Mouse (Mus musculus) left cerebral cortex, postnatal 25 days (tissue): Measurements from ENCODE around the gene S100a11. TPM values are rescaled to one million over a fixed set of nuclear protein-coding genes. Genes with fewer than 3 reads are reported as not detected.

Experiments used
- DNase-seq, 2 experiments: peaks; one replicate each; pipeline ENCODE4 v3.0.0; 2022; ENCODE audit warnings: low spot score in 2 of 2, mixed read lengths in 1 of 2
- intact Hi-C: fragments of 180-260 bp; cut with DNase I; formaldehyde crosslinking; loops from one replicate; pipeline ENCODE4 v1.15.1; 2025
- total RNA-seq, 2 experiments: library from RNA; stranded (reverse); gene quantifications; 2 replicates each; pipeline ENCODE4 v1.2.3; 2021

S100a11 gene
- total RNA-seq, 2 experiments from 2014 or later, result 8.3 to 11.3 TPM

DNA sequence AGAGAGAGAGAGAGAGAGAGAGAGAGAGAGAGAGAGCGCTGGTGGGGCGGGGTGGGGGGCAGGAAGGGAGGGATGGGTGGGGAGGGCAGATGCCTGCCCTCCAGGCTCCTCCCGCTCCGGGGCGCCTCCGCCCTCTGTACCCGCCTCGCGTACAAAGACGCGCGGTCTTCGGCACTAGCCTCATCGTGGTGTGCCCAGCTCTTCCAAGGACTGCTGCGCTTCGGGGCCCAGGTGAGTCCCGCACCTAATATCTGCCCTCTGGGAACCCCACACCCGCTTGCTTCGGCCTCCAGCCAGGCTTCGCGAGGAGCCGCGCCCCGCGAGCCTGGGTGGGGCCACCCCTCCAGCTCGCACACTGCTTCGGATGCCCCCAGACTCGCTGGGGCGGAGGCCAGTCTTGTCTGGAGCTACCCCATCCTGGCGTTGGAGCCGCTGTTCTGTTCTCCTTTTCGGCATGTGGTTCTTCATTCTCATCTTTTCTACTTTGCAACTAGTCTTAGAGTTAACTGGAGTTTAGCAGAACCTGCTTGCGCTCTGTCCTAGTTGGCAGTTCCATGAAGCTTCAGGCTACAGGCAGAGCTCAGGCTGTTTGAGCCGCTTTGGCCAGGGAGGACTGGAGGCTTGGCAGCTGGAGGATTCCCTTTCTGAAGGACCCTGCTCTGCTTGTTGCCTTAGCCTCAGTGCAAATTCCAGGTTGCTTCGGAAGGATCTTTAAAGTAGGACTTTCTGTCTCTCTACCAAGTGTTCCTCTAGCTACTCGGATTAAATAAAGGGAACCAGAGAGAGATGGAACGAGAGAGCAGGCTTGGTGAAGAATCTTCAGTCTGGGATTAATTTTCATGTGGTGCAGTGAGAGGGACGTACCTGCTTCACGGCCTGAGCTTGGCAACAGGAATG lies 34.9 kb downstream of the S100a11 start, which contains the start of gene S100a10:
Gene S100a10 (plus strand): TSS at position 100 of the 897 bp plus-strand sequence.
- intact Hi-C loops, result no loop called here
- peak; percentile 21 for DNase-seq

DNA sequence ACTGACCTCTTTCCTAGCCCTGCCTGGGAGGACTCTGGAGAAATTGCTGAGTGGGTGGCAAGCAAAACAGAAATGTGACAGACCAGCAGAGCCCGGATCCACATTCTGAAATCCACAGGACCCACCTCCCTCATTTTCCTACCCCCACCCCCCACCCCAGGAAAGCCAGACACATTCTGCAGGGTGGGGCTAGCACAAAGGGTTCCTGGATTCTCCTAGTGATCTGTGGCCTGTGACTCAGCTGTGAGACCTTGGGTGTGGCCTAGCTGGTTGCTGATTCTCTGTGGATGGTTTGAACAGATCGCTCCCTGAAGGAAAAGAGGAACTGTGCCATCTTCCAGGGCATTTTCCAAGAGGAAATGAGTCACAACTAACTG lies 35.6 kb downstream of the S100a11 start:
- intact Hi-C loops, result no loop called here
- DNase-seq, result peak in 1 of 2 experiments; percentile 31

DNA sequence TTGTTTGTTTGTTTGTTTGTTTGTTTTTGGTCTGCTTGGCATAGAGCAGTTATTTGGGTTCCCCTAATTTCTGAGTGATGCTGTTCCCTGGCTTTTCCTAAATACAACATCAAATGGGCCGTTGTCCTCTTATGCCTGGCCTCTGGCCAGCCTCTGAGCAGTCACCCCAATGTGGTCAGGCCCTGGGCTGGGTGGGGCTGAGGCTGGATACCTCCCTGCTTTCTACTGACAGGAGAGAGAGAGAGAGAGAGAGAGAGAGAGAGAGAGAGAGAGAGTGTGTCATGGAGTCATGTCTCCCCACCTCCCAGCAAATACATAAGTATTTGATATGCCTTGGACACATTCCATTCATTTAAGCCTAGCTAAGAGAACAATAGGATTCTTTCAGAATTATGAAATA lies 36.3 kb downstream of the S100a11 start:
- no peak for DNase-seq
- intact Hi-C loops, result no loop called here

- no peak for DNase-seq
- intact Hi-C loops, result no loop called here
These were observed 37.2 kb downstream of the S100a11 start for GRCm38 (mm10) chr3:93557471-93557870.

GRCm38 (mm10) chr3:93559961-93560360 lies 39.7 kb downstream of the S100a11 start:
- DNase-seq, result no peak
- intact Hi-C loops, result no loop called here

- intact Hi-C loops, result no loop called here
- no peak for DNase-seq
These were observed 42.1 kb downstream of the S100a11 start for GRCm38 (mm10) chr3:93562372-93562771.

DNA sequence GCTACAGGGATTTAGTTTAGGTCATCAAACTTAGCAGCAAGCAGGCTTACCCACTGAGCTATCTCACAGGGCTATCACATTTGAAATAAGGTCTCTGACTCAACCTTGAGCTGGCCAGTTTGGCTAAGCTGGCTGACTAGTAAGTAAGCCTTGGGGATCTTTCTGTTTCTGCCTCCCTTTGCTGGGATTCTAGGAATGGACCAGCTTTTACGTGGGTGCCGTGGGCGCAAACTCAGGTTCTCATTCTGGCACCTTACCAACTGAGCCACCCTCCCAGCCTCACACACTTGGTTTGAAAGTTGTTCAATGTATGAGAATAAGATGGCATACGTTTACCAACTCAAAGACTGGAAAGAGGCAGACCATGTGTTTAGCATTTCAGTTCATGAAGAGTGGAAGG lies 42.9 kb downstream of the S100a11 start:
- intact Hi-C loops, result no loop called here

DNA sequence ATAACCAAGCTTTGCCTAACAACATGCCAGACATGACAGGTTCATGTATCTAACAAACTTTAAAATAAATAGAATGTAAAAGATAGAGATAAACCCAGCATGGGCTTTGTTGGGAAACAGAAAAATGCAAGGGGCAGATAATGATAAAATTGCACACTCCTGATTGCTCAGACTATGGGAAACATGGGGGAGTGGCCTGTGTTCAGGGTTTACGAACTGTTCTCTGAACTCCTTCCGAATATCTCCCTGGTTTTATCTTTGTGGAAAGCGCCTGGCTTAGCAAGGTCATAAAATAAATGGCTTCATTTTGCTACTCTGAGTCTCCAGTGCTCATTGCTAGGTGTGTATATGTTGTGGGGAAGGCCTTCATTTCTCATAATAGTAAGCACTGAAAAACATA lies 46.6 kb downstream of the S100a11 start:
- intact Hi-C loops, result no loop called here
- DNase-seq, result no peak

More for the DNA sequence above, 42.9 kb downstream of the S100a11 start:
- peak in 1 of 2 experiments; percentile 60 for DNase-seq

- intact Hi-C loops, result no loop called here
- no peak for DNase-seq
These were observed 47.4 kb downstream of the S100a11 start for GRCm38 (mm10) chr3:93567721-93568120.

- intact Hi-C loops, result no loop called here
- DNase-seq, result peak; percentile 26 to 81
These were observed 48.2 kb downstream of the S100a11 start for GRCm38 (mm10) chr3:93568428-93569040.

DNA sequence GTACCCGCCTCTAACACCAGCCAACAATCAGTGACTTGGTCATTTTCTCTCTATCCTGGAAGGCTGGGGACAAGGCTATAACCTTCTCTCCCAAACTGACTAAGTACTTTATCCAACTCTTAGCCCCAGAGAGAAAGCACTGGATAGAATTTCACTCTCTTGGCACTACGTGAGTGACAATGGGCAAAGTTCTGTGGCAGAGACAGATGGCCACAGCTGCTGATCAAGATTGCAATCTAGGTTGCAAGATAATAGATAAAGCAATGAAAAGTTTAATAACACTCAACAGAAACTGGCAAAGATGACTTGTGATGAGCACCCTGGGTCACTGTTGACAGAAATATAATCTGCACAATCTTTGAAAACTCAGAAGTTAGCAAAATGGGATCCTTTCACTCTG lies 48.8 kb downstream of the S100a11 start:
- intact Hi-C loops, result no loop called here
- no peak for DNase-seq

- intact Hi-C loops, result no loop called here
- DNase-seq, result peak in 1 of 2 experiments; percentile 43
These were observed 51.9 kb downstream of the S100a11 start for GRCm38 (mm10) chr3:93572058-93572791.

Other genes starting within 250 kb of the S100a11 start
- gene Flg, start 247.0 kb upstream of the S100a11 start, total RNA-seq, result not detected
- gene Hrnr, start 200.7 kb upstream of the S100a11 start, total RNA-seq, result under 1 TPM in 1 of 2 experiments, not detected in 1; 0.02 TPM
- gene Rptn, start 126.8 kb upstream of the S100a11 start, total RNA-seq, result not detected
- gene Tchh, start 78.2 kb upstream of the S100a11 start, total RNA-seq, result 1 to 10 TPM; 1.1 to 1.5 TPM
- gene Tchhl1, start 51.7 kb upstream of the S100a11 start, total RNA-seq, result not detected
- gene S100a10, start 34.6 kb downstream of the S100a11 start, total RNA-seq, result 10 to 100 TPM; 35.9 to 41.5 TPM
- not detected for gene Tdpoz2, start 132.2 kb downstream of the S100a11 start, total RNA-seq
- not detected for gene Tdpoz1, start 155.8 kb downstream of the S100a11 start, total RNA-seq
- gene Gm37596, start 172.6 kb downstream of the S100a11 start, total RNA-seq, result not detected